Mouse (Mus musculus) hindbrain, embryonic 14.5 days (tissue): ENCODE data around the gene Gps2. TPM values are rescaled to one million over a fixed set of nuclear protein-coding genes. Genes with fewer than 3 reads are reported as not detected.

Experiments
- ATAC-seq: fragments of 200-750 bp; cut with Nextera tagmentation; 2 replicates; pipeline ENCODE4 v1.8.0; 2017; ENCODE audit warnings: moderate number of reproducible peaks, mild to moderate bottlenecking, moderate TSS enrichment, moderate library complexity; ENCODE audit not compliant: low FRiP score
- DNase-seq: peaks from one replicate; pipeline ENCODE4 v3.0.0-alpha.2; 2015; ENCODE audit warnings: low spot score
- H3K27ac ChIP-seq: fragments of 300-500 bp; sonication (generic); 2 replicates; pipeline ENCODE4 v1.5.1; 2014; ENCODE audit warnings: mild to moderate bottlenecking, moderate library complexity
- H3K27me3 ChIP-seq: fragments of 300-500 bp; sonication (generic); 2 replicates; pipeline ENCODE4 v1.6.1; 2014; ENCODE audit warnings: mild to moderate bottlenecking, low read length, mixed read lengths; ENCODE audit not compliant: control insufficient read depth, insufficient read depth
- H3K36me3 ChIP-seq: fragments of 300-500 bp; sonication (generic); replicated peaks from 2 replicates; pipeline ENCODE4 v1.6.1; 2014; ENCODE audit not compliant: control insufficient read depth, insufficient read depth
- H3K4me1 ChIP-seq: fragments of 300-500 bp; sonication (generic); replicated peaks from 2 replicates; pipeline ENCODE4 v1.6.1; 2014; ENCODE audit warnings: antibody characterized with exemption, low read length, mixed read lengths; ENCODE audit not compliant: control insufficient read depth, insufficient read depth
- H3K4me2 ChIP-seq: fragments of 300-500 bp; sonication (generic); replicated peaks from 2 replicates; pipeline ENCODE4 v1.6.1; 2014; ENCODE audit warnings: mild to moderate bottlenecking, moderate library complexity
- H3K4me3 ChIP-seq: fragments of 300-500 bp; sonication (generic); replicated peaks from 2 replicates; pipeline ENCODE4 v1.5.1; 2014; ENCODE audit warnings: mild to moderate bottlenecking, low read length
- H3K9ac ChIP-seq: fragments of 300-500 bp; sonication (generic); 2 replicates; pipeline ENCODE4 v1.6.1; 2014
- H3K9me3 ChIP-seq: fragments of 300-500 bp; sonication (generic); 2 replicates; pipeline ENCODE4 v1.6.1; 2016; ENCODE audit warnings: low read length; ENCODE audit not compliant: control insufficient read depth
- WGBS: fragments of 180-500 bp; shearing (Covaris S2); extraction: QIAGEN DNeasy Blood & Tissue Kit; methylation state at CpG from one replicate; pipeline ENCODE4 v1.1.7; 2014; 5-methylcytosine and 5-hydroxymethylcytosine counted together
- microRNA-seq: library from miRNA; unstranded; fragments of <30 nt; microRNA quantifications from one replicate; pipeline ENCODE4, GENCODE M21; 2016
- polyA plus RNA-seq: library from polyadenylated mRNA; unstranded; fragments of >200 nt; fragmentation: Nextera tagmentation; extraction: Ambion mirVana; gene quantifications from 2 replicates; pipeline ENCODE4 v1.2.1, GENCODE M21; 2014

Gene Gps2
- polyA plus RNA-seq, 1 experiment from 2014 or later, result 50.4 TPM

- no peak within 1 kb of the TSS for H3K27ac ChIP-seq
- no peak within 1 kb of the TSS for H3K9ac ChIP-seq
- H3K4me2 ChIP-seq, result no peak within 1 kb of the TSS
- WGBS, result 12% methylated on average over 24 of the region's 24 CpGs
- ATAC-seq (no peak), DNase-seq (no peak)
- no peak within 1 kb of the TSS; the same call in 1 of the 2 replicates for H3K4me3 ChIP-seq
- H3K36me3 ChIP-seq, result peaks cover 19% of the 10 kb centered on the region
- H3K4me1 ChIP-seq, result 0 out of 2 replicates have a peak, but pooled peaks cover 7% of the 10 kb centered on the region
- peaks cover 78% of the 10 kb centered on the region for H3K27me3 ChIP-seq
- H3K9me3 ChIP-seq, result no peaks in the 10 kb centered on the region
These were observed 51.1 kb downstream of the Gps2 start, which contains the start of gene Cldn7 for GRCm38 (mm10) chr11:69964650-69965270. Cldn7 (plus strand) TSS chr11:69964779.

GRCm38 (mm10) chr11:69965271-69966005, 51.8 kb downstream of the Gps2 start:
- DNase-seq, result no peak
- Histone ChIP-seq H3K27me3 (peaks cover 78% of the 10 kb centered on the region), H3K4me3 (no peak overlapping the region; the same call in none of the 2 replicates), H3K9ac (no peak overlapping the region), H3K27ac (no peak overlapping the region), H3K36me3 (peaks cover 25% of the 10 kb centered on the region), H3K4me1 (0 out of 2 replicates have a peak, but pooled peaks cover 7% of the 10 kb centered on the region), H3K4me2 (no peak overlapping the region), H3K9me3 (no peaks in the 10 kb centered on the region)
- 3% methylated on average over 49 of the region's 49 CpGs for WGBS
- ATAC-seq, result no peak

Small RNA genes within 50 kb of the gene (microRNA-seq; reads per million reads assigned to microRNA genes)
- gene Mir6924, result not detected

Other genes with a start within 250 kb of the Gps2 start
- 8.0 and 10.3 TPM in 2 replicates for gene Cd68, start 247.7 kb upstream of the Gps2 start, polyA plus RNA-seq
- gene Eif4a1, start 241.5 kb upstream of the Gps2 start, polyA plus RNA-seq, result 559 and 579 TPM in 2 replicates
- gene Senp3, start 231.8 kb upstream of the Gps2 start, polyA plus RNA-seq, result 96.2 and 99.2 TPM in 2 replicates
- 0.20 and 0.55 TPM in 2 replicates for gene Tnfsf13, start 228.1 kb upstream of the Gps2 start, polyA plus RNA-seq
- gene Tnfsf12, start 218.0 kb upstream of the Gps2 start, polyA plus RNA-seq, result 4.2 and 5.0 TPM in 2 replicates
- 1.1 and 2.6 TPM in 2 replicates for gene Tnfsfm13, start 217.8 kb upstream of the Gps2 start, polyA plus RNA-seq
- gene Polr2a, start 155.3 kb upstream of the Gps2 start, polyA plus RNA-seq, result 24.3 and 26.9 TPM in 2 replicates
- gene Slc35g3, start 151.9 kb upstream of the Gps2 start, polyA plus RNA-seq, result 0.27 and 0.39 TPM in 2 replicates
- 4.6 TPM in 2 replicates for gene Zbtb4, start 148.0 kb upstream of the Gps2 start, polyA plus RNA-seq
- gene Chrnb1, start 117.9 kb upstream of the Gps2 start, polyA plus RNA-seq, result 1.4 and 1.6 TPM in 2 replicates
- gene Fgf11, start 112.0 kb upstream of the Gps2 start, polyA plus RNA-seq, result 4.3 TPM in 2 replicates
- 0.90 and 1.9 TPM in 2 replicates for gene Tmem102, start 108.3 kb upstream of the Gps2 start, polyA plus RNA-seq
- gene Gm39566, start 98.6 kb upstream of the Gps2 start, polyA plus RNA-seq, result not detected in 2 replicates
- gene Spem2, start 95.4 kb upstream of the Gps2 start, polyA plus RNA-seq, result not detected in 2 replicates
- 0.40 and 0.44 TPM in 2 replicates for gene Spem1, start 91.7 kb upstream of the Gps2 start, polyA plus RNA-seq
- gene Nlgn2, start 76.1 kb upstream of the Gps2 start, polyA plus RNA-seq, result 22.3 and 24.7 TPM in 2 replicates
- gene Tmem256, start 75.4 kb upstream of the Gps2 start, polyA plus RNA-seq, result 321 and 409 TPM in 2 replicates
- 39.3 and 39.8 TPM in 2 replicates for gene Plscr3, start 67.5 kb upstream of the Gps2 start, polyA plus RNA-seq
- gene Tnk1, start 55.2 kb upstream of the Gps2 start, polyA plus RNA-seq, result not detected in 2 replicates
- not detected in 2 replicates for gene Tmem95, start 35.9 kb upstream of the Gps2 start, polyA plus RNA-seq
- gene Kctd11, start 32.5 kb upstream of the Gps2 start, polyA plus RNA-seq, result 2.2 and 2.3 TPM in 2 replicates
- 0.20 and 0.33 TPM in 2 replicates for gene Acap1, start 18.3 kb upstream of the Gps2 start, polyA plus RNA-seq
- 5.4 and 7.6 TPM in 2 replicates for gene 2810408A11Rik, start 12.9 kb upstream of the Gps2 start, polyA plus RNA-seq
- gene Neurl4, start 12.8 kb upstream of the Gps2 start, polyA plus RNA-seq, result 25.6 and 28.1 TPM in 2 replicates
- gene Eif5a, start 8.1 kb downstream of the Gps2 start, polyA plus RNA-seq, result 1,061 and 1,077 TPM in 2 replicates
- gene Ybx2, start 21.9 kb downstream of the Gps2 start, polyA plus RNA-seq, result 7.1 and 7.3 TPM in 2 replicates
- 2.2 and 2.3 TPM in 2 replicates for gene Slc2a4, start 34.3 kb downstream of the Gps2 start, polyA plus RNA-seq
- gene Cldn7, start 50.9 kb downstream of the Gps2 start, polyA plus RNA-seq, result 0.32 and 0.47 TPM in 2 replicates
- 25.5 and 29.4 TPM in 2 replicates for gene Ctdnep1, start 67.3 kb downstream of the Gps2 start, polyA plus RNA-seq
- 168 and 169 TPM in 2 replicates for gene Elp5, start 68.6 kb downstream of the Gps2 start, polyA plus RNA-seq
- 624 and 628 TPM in 2 replicates for gene Gabarap, start 77.3 kb downstream of the Gps2 start, polyA plus RNA-seq
- 38.0 and 38.4 TPM in 2 replicates for gene Phf23, start 81.9 kb downstream of the Gps2 start, polyA plus RNA-seq
- gene Dvl2, start 86.7 kb downstream of the Gps2 start, polyA plus RNA-seq, result 17.9 and 20.9 TPM in 2 replicates
- 49.9 and 56.1 TPM in 2 replicates for gene Acadvl, start 101.5 kb downstream of the Gps2 start, polyA plus RNA-seq
- 25.6 and 26.6 TPM in 2 replicates for gene Dlg4, start 103.1 kb downstream of the Gps2 start, polyA plus RNA-seq
- 2.4 and 4.1 TPM in 2 replicates for gene Asgr1, start 140.2 kb downstream of the Gps2 start, polyA plus RNA-seq
- gene Asgr2, start 178.8 kb downstream of the Gps2 start, polyA plus RNA-seq, result not detected in 2 replicates
- 0.93 and 1.1 TPM in 2 replicates for gene Mgl2, start 216.4 kb downstream of the Gps2 start, polyA plus RNA-seq
- gene Clec10a, start 242.3 kb downstream of the Gps2 start, polyA plus RNA-seq, result 0.78 and 1.2 TPM in 2 replicates